Mouse (Mus musculus) embryonic facial prominence, embryonic 12.5 days (tissue): ENCODE results near the gene Ltbr. TPM values are rescaled to one million over a fixed set of nuclear protein-coding genes. Genes with fewer than 3 reads are reported as not detected.
"Not testable (repeated sequence)": the region's sequence is repeated elsewhere in the genome, so short reads cannot be mapped to it uniquely, and the experiment has no call there.

ENCODE experiments used
- ATAC-seq: fragments of 200-750 bp; cut with Nextera tagmentation; 2 replicates; pipeline ENCODE4 v1.8.0; 2017; ENCODE audit not compliant: insufficient number of reproducible peaks, insufficient read depth, low FRiP score, low TSS enrichment
- H3K27ac ChIP-seq: fragments of 300-500 bp; sonication (generic); 2 replicates; pipeline ENCODE4 v1.5.1; 2016; ENCODE audit warnings: mild to moderate bottlenecking
- H3K27me3 ChIP-seq: fragments of 300-500 bp; sonication (generic); 2 replicates; pipeline ENCODE4 v1.6.1; 2016; ENCODE audit warnings: mild to moderate bottlenecking, moderate library complexity
- H3K36me3 ChIP-seq: fragments of 300-500 bp; sonication (generic); 2 replicates; pipeline ENCODE4 v1.6.1; 2016; ENCODE audit warnings: mild to moderate bottlenecking
- H3K4me1 ChIP-seq: fragments of 300-500 bp; sonication (generic); 2 replicates; pipeline ENCODE4 v1.6.1; 2016
- H3K4me2 ChIP-seq: fragments of 300-500 bp; sonication (generic); replicated peaks from 2 replicates; pipeline ENCODE4 v1.6.1; 2016; ENCODE audit warnings: mild to moderate bottlenecking, moderate library complexity
- H3K4me3 ChIP-seq: fragments of 300-500 bp; sonication (generic); 2 replicates; pipeline ENCODE4 v1.5.1; 2016; ENCODE audit warnings: mild to moderate bottlenecking
- H3K9ac ChIP-seq: fragments of 300-500 bp; sonication (generic); 2 replicates; pipeline ENCODE4 v1.6.1; 2016; ENCODE audit warnings: mild to moderate bottlenecking, moderate library complexity
- H3K9me3 ChIP-seq: fragments of 300-500 bp; sonication (generic); 2 replicates; pipeline ENCODE4 v1.6.1; 2016; ENCODE audit warnings: mild to moderate bottlenecking, moderate library complexity
- WGBS: fragments of 180-500 bp; shearing (Covaris S2); methylation state at CpG from one replicate; pipeline ENCODE4 v1.1.7; 2016; 5-methylcytosine and 5-hydroxymethylcytosine counted together
- polyA plus RNA-seq: library from polyadenylated mRNA; unstranded; fragments of >200 nt; fragmentation: Nextera tagmentation; extraction: Ambion mirVana; gene quantifications from 2 replicates; pipeline ENCODE4 v1.2.1, GENCODE M21; 2016

The Ltbr gene
- polyA plus RNA-seq, 1 experiment from 2014 or later: 27.2 TPM

- 87% methylated on average over 6 of the region's 6 CpGs for WGBS
- ATAC-seq: no peak
- Histone ChIP-seq H3K27ac (no peak overlapping the region), H3K27me3 (no peaks in the 10 kb centered on the region), H3K9me3 (no peaks in the 10 kb centered on the region), H3K4me1 (peaks cover 9% of the 10 kb centered on the region; the same call in 1 of the 2 replicates), H3K9ac (no peak overlapping the region), H3K36me3 (peaks cover 14% of the 10 kb centered on the region), H3K4me2 (no peak overlapping the region), H3K4me3 (no peak overlapping the region)
Observed at GRCm38 (mm10) chr6:125305465-125305864, 8.2 kb downstream of the Ltbr start.

GRCm38 (mm10) chr6:125304408-125304807 is 9.3 kb downstream of the Ltbr start:
- H3K9ac ChIP-seq, ATAC-seq, H3K9me3 ChIP-seq, H3K27ac ChIP-seq, H3K4me2 ChIP-seq, H3K4me1 ChIP-seq, H3K27me3 ChIP-seq, H3K4me3 ChIP-seq: not testable (repeated sequence)
- H3K36me3 ChIP-seq: peaks cover 14% of the 10 kb centered on the region
- 83% methylated on average over 7 of the region's 7 CpGs for WGBS

DNA sequence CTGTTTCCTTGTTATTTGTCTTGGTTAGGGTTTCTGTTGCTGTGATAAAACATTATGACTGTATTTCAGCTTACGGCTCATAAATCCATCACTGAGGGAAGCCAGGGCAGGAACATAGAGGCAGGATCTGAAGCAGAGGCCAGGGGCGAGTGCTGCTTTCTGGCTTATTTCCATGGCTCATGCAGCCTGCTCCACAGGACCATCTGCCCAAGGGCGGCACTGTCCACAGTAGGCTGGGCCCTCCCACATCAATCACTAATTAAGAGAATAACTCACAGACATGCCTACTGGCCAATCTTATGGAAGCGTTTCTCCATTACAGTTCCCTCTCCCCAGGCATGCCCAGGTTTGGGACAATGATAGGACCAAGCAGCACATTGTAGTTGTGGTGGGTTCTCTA is 10.4 kb downstream of the Ltbr start:
- Histone ChIP-seq H3K36me3 (peaks cover 14% of the 10 kb centered on the region), H3K4me1 (no peaks in the 10 kb centered on the region), H3K9ac (no peak overlapping the region), H3K27ac (no peak overlapping the region), H3K9me3 (no peaks in the 10 kb centered on the region), H3K4me3 (no peak overlapping the region), H3K4me2 (no peak overlapping the region), H3K27me3 (no peaks in the 10 kb centered on the region)
- no peak for ATAC-seq
- WGBS: 80% methylated on average over 4 of the region's 4 CpGs

- no peak for ATAC-seq
- H3K4me1 ChIP-seq: no peaks in the 10 kb centered on the region
- no peaks in the 10 kb centered on the region for H3K9me3 ChIP-seq
- H3K36me3 ChIP-seq: peaks cover 14% of the 10 kb centered on the region
- WGBS: 71% methylated on average over 24 of the region's 24 CpGs
- H3K9ac ChIP-seq: no peak overlapping the region
- no peak overlapping the region for H3K27ac ChIP-seq
- H3K4me3 ChIP-seq: no peak overlapping the region
- no peak overlapping the region for H3K4me2 ChIP-seq
- no peaks in the 10 kb centered on the region for H3K27me3 ChIP-seq
Observed at GRCm38 (mm10) chr6:125302231-125302982, 11.3 kb downstream of the Ltbr start.

DNA sequence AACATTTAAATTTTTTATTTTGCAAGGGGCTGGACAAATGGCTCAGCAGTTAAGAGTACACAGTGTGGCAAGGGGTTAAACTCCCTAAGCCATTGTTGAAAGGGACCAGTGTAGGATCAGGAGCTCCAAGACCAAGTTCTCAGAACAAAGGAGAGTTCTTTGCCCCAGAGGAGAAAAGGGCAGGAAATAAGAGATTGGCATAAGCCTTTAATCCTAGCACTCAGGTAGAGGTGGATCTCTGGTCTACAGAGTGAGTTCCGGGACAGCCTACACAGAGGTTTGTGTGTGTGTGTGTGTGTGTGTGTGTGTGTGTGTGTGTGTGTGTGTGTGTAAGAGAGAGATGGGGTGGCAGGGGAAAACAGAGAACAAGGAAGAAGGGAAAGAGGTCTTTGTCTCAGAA is 12.7 kb downstream of the Ltbr start:
- Histone ChIP-seq H3K4me2 (no peak overlapping the region), H3K9me3 (no peaks in the 10 kb centered on the region), H3K4me3 (no peak overlapping the region), H3K9ac (no peak overlapping the region), H3K27me3 (no peaks in the 10 kb centered on the region), H3K4me1 (no peaks in the 10 kb centered on the region), H3K36me3 (0 out of 2 replicates have a peak, but pooled peaks cover under 1% of the 10 kb centered on the region), H3K27ac (no peak overlapping the region)
- no peak for ATAC-seq
- whole genome bisulfite sequencing: 63% methylated on average over 1 of the region's 1 CpGs

- H3K4me3 ChIP-seq: no peak overlapping the region
- ATAC-seq: no peak
- no peaks in the 10 kb centered on the region for H3K9me3 ChIP-seq
- no peaks in the 10 kb centered on the region for H3K4me1 ChIP-seq
- H3K9ac ChIP-seq: no peak overlapping the region
- H3K27me3 ChIP-seq: no peaks in the 10 kb centered on the region
- H3K27ac ChIP-seq: no peak overlapping the region
- H3K4me2 ChIP-seq: no peak overlapping the region
- 67% methylated on average over 5 of the region's 5 CpGs for WGBS
- no peaks in the 10 kb centered on the region for H3K36me3 ChIP-seq
Observed at GRCm38 (mm10) chr6:125297149-125297820, 16.4 kb downstream of the Ltbr start.

- WGBS: 69% methylated on average over 4 of the region's 4 CpGs
- Histone ChIP-seq H3K4me3 (no peak overlapping the region), H3K4me1 (no peaks in the 10 kb centered on the region), H3K36me3 (no peaks in the 10 kb centered on the region), H3K9me3 (no peaks in the 10 kb centered on the region), H3K4me2 (no peak overlapping the region), H3K27me3 (no peaks in the 10 kb centered on the region), H3K9ac (no peak overlapping the region), H3K27ac (no peak overlapping the region)
- ATAC-seq: no peak
Observed at GRCm38 (mm10) chr6:125294049-125294448, 19.6 kb downstream of the Ltbr start.

- H3K27me3 ChIP-seq: no peaks in the 10 kb centered on the region
- H3K9ac ChIP-seq: no peak overlapping the region
- 93% methylated on average over 7 of the region's 7 CpGs for WGBS
- H3K4me2 ChIP-seq: no peak overlapping the region
- no peak for ATAC-seq
- no peaks in the 10 kb centered on the region for H3K9me3 ChIP-seq
- H3K4me1 ChIP-seq: no peaks in the 10 kb centered on the region
- no peak overlapping the region for H3K27ac ChIP-seq
- no peak overlapping the region for H3K4me3 ChIP-seq
- no peaks in the 10 kb centered on the region for H3K36me3 ChIP-seq
Observed at GRCm38 (mm10) chr6:125292256-125292655, 21.4 kb downstream of the Ltbr start.

DNA sequence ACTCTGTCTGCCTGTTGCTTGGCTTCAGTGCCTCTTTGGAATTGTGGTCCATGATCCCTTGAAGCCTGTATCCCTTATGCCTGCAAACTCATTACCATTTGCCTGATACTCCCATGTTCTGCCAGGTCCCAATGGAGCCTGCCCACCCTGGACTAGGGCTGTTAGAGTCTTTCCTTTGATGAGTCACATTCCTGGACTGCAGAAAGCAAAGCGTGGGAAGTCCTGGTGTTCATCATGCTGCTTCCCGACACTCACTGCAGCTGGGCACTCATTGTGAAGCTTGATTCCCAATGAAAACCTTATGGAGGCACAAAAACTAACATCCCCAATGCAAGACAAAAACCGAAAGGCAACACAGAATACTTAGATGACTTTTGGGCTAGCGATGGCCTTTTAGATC is 22.4 kb downstream of the Ltbr start:
- WGBS: 76% methylated on average over 4 of the region's 4 CpGs
- H3K4me2 ChIP-seq: no peak overlapping the region

DNA sequence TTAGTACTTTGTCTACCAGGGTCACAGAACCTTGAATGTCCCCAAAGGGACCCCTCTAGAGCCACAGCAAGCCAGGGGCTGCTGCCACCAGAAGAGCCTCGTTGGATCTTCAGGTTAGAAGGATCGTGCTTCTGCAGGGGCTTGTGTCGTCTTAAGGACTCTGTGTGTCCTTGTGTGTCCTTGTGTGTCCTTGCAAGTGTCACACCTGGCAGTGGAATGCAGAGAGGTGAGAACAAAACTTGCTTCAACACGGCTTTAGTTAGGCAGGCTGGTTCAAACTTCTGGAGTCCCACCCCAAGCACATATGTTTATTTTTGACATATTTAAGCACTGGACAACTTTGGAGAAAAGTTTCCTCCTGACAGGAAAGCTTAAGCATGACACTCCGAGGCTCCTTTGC is 25.0 kb downstream of the Ltbr start:
- H3K27ac ChIP-seq: no peak overlapping the region
- no peak overlapping the region for H3K4me2 ChIP-seq
- ATAC-seq: no peak
- no peaks in the 10 kb centered on the region for H3K36me3 ChIP-seq
- no peaks in the 10 kb centered on the region for H3K9me3 ChIP-seq
- no peaks in the 10 kb centered on the region for H3K27me3 ChIP-seq
- no peak overlapping the region for H3K4me3 ChIP-seq
- 76% methylated on average over 5 of the region's 5 CpGs for WGBS
- no peak overlapping the region for H3K9ac ChIP-seq
- no peaks in the 10 kb centered on the region for H3K4me1 ChIP-seq

More for the DNA sequence above, 22.4 kb downstream of the Ltbr start:
- no peaks in the 10 kb centered on the region for H3K27me3 ChIP-seq
- ATAC-seq: no peak
- H3K9ac ChIP-seq: no peak overlapping the region
- H3K9me3 ChIP-seq: no peaks in the 10 kb centered on the region
- no peaks in the 10 kb centered on the region for H3K4me1 ChIP-seq
- H3K4me3 ChIP-seq: no peak overlapping the region
- no peak overlapping the region for H3K27ac ChIP-seq
- H3K36me3 ChIP-seq: no peaks in the 10 kb centered on the region

- H3K4me3 ChIP-seq: no peak overlapping the region
- H3K4me2 ChIP-seq: no peak overlapping the region
- no peaks in the 10 kb centered on the region for H3K9me3 ChIP-seq
- H3K27me3 ChIP-seq: no peaks in the 10 kb centered on the region
- no peak overlapping the region for H3K27ac ChIP-seq
- 88% methylated on average over 4 of the region's 4 CpGs for WGBS
- no peak for ATAC-seq
- no peaks in the 10 kb centered on the region for H3K36me3 ChIP-seq
- no peaks in the 10 kb centered on the region for H3K4me1 ChIP-seq
- H3K9ac ChIP-seq: no peak overlapping the region
Observed at GRCm38 (mm10) chr6:125286944-125287343, 26.7 kb downstream of the Ltbr start.

- Histone ChIP-seq H3K27ac (no peak within 1 kb of the TSS), H3K4me3 (no peak within 1 kb of the TSS), H3K9ac (no peak within 1 kb of the TSS), H3K4me2 (no peak within 1 kb of the TSS), H3K27me3 (no peaks in the 10 kb centered on the region), H3K36me3 (no peaks in the 10 kb centered on the region), H3K9me3 (no peaks in the 10 kb centered on the region), H3K4me1 (no peaks in the 10 kb centered on the region)
- whole genome bisulfite sequencing: 95% methylated on average over 22 of the region's 22 CpGs
- ATAC-seq: 0 out of 2 replicates have a peak, but pooled peaks have one; percentile 15
Observed at GRCm38 (mm10) chr6:125285890-125286289, 27.8 kb downstream of the Ltbr start, which contains the start of gene Tuba3a. Tuba3a (minus strand) TSS chr6:125286042.
